Mouse (Mus musculus) T-helper 1 cell (primary cell): Measurements from ENCODE around the gene Rasal1.

Experiments
- in situ Hi-C: fragments of 300-600 bp; cut with MboI, MseI; formaldehyde crosslinking; loops from one replicate; pipeline ENCODE4 v1.15.1; 2025; ENCODE audit warnings: high pct_unique_total_duplicates

Gene Rasal1

DNA sequence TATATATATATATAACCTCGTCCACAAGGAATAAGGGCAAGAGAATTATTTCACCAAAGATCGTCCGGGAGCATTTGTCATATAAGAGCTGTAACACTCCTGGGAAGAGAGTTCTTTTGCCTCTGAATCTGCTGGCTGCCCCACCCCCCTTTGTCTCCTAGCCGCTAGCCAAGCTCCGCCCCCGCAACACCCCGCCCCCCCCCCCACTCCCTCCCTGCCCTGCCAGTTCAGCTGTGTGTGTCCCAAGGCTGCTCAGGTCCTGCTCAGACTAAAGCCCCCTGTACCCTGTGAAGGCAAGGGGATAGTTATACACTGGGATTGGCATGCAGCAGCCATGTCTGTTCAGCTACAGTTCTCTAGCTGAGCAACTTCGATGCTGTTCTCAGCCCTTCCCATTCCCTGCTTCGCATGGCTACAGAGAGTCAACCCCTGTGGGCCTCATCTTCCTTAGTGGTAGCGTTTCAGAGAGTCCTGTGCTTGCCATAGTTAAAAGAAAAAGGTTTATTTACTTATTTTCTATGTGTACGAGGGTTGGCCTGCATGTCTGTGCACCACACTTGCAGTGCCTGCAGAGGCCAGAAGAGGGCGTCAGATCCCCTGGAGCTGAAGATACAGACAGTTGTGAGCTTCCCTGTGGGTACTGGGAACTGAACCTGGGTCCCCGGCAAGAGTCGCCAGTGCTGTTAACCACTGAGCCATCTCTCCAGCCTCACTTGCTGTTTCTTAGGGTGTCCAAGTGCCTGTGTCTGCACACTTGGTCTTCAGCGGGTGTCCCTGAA, 70.2 kb downstream of the Rasal1 start:
- in situ Hi-C loops, result no loop called here

DNA sequence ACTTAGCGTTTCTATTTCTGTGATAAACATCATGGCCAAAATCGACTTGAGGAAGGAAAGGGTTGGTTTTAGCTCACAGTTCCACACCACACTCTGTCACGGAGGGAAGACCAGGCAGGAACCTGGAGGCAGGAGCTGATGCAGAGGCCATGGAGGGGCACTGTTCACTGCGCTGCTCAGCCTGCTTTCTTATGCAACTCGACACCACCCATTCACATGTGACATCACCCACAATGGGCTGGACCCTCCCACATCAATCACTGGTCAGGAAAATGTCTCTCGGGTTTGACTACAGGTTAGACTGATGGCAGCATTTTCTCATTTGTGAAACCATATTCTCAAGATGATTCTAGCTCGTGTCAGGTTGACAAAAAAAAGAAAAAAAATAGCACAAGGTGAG, 72.4 kb downstream of the Rasal1 start:
- in situ Hi-C loops, result no loop called here

DNA sequence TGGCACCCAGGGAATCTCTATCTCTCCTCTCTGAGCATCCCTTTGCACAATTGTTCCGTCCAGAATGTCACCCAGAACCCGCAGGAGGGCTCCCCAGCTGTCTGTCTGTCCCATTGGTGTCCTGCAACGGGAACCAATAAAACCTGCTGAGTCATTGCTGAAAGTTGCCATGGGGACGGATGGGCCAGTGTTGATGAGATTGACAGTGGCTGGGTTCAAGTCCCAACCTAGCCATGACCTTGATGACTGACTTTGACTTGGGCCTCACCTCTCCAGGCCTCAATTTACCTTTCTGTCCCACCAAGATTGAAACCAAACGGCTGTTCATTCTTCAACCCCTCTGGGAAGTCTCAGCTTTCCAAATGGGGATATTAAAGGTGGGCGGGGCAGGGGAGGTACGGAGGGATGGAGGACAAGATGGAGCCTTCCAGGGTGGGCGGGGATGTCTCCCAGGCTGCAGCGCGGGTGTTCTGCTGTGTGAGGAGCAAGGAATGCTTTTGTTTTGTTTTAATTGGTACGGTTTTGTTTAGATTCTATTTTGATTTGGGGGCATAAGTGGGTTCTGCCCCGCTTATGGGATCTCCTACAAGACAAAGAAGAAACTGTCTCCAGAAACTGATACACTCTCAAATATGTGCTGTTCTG, 77.3 kb downstream of the Rasal1 start:
- in situ Hi-C loops, result no loop called here
